In genomic region chr4:34960781-34961560, GRCm38 (mm10) we compare ENCODE assay signal across 10 mouse cellular contexts.
A peak's percentile ranks its signal among the peaks of the same experiment; 100 is the strongest.
DNase-seq lines count a peak whose midpoint lies in the region; ATAC-seq and TF ChIP-seq lines count a peak whose summit lies in the region.
"Had no signal": no experiment of that assay in that cellular context is flagged by ENCODE, and none has a peak within 500 bp of the region (broad histone marks: within the 10 kb centered on the region; RNA-seq: fewer than 3 reads in every experiment).

No protein-coding gene starts in this region.

- H3K4me3 ChIP-seq in embryonic facial prominence, embryonic 11.5 days (ENCODE audit: low read depth, low read length), result no peak overlapping the region
- no peak overlapping the region for H3K4me3 ChIP-seq in embryonic facial prominence, embryonic 10.5 days
- no peak overlapping the region for H3K4me3 ChIP-seq in kidney, adult 2 months (ENCODE audit: insufficient read depth, low read depth, low read length)
- no peak overlapping the region for H3K4me3 ChIP-seq in kidney, embryonic 15.5 days (replicated peaks)
- no peak overlapping the region for H3K4me3 ChIP-seq in midbrain, postnatal 0 days (ENCODE audit: low read depth, low read length)
- no peak overlapping the region for H3K4me3 ChIP-seq in midbrain, embryonic 16.5 days (ENCODE audit: low read depth, low read length)
- H3K4me3 ChIP-seq: megakaryocyte, embryonic 14.5 days had no signal

- H3K4me2 ChIP-seq in embryonic facial prominence, embryonic 11.5 days (ENCODE audit: low read depth, low read length), result no peak overlapping the region
- no peak overlapping the region for H3K4me2 ChIP-seq in kidney, embryonic 15.5 days
- no peak overlapping the region for H3K4me2 ChIP-seq in midbrain, postnatal 0 days (ENCODE audit: low read depth, low read length, poor library complexity, severe bottlenecking)
- H3K4me2 ChIP-seq in midbrain, embryonic 16.5 days (ENCODE audit: low read length), result no peak overlapping the region

- WGBS in embryonic facial prominence, embryonic 11.5 days, result 77% methylated on average over 15 of the region's 15 CpGs
- 76% methylated on average over 15 of the region's 15 CpGs for WGBS in embryonic facial prominence, embryonic 10.5 days
- WGBS in kidney, adult 2 months, result 65% methylated on average over 15 of the region's 15 CpGs
- WGBS in kidney, embryonic 15.5 days, result 73% methylated on average over 15 of the region's 15 CpGs
- WGBS in midbrain, postnatal 0 days, result 70% methylated on average over 15 of the region's 15 CpGs
- WGBS in midbrain, embryonic 16.5 days, result 74% methylated on average over 15 of the region's 15 CpGs

- no peak for ATAC-seq in embryonic facial prominence, embryonic 11.5 days (replicated peaks; ENCODE audit: insufficient number of reproducible peaks, low FRiP score, low TSS enrichment, low read depth)
- ATAC-seq in kidney, embryonic 15.5 days (replicated peaks; ENCODE audit: low FRiP score), result no peak
- no peak; the same call in 1 of the 2 replicates for ATAC-seq in midbrain, postnatal 0 days (ENCODE audit: low FRiP score)
- no peak; the same call in 1 of the 2 replicates for ATAC-seq in midbrain, embryonic 16.5 days

- H3K9ac ChIP-seq in embryonic facial prominence, embryonic 11.5 days (replicated peaks; ENCODE audit: low read length), result no peak overlapping the region
- H3K9ac ChIP-seq in kidney, embryonic 15.5 days, result no peak overlapping the region
- H3K9ac ChIP-seq in midbrain, postnatal 0 days (replicated peaks; ENCODE audit: low read length, poor library complexity, severe bottlenecking), result no peak overlapping the region
- H3K9ac ChIP-seq in midbrain, embryonic 16.5 days (ENCODE audit: low read depth, low read length), result no peak overlapping the region

- H3K36me3 ChIP-seq in embryonic facial prominence, embryonic 11.5 days (replicated peaks; ENCODE audit: control insufficient read depth, insufficient read depth, low read depth, low read length), result no peaks in the 10 kb centered on the region
- H3K36me3 ChIP-seq in embryonic facial prominence, embryonic 10.5 days (replicated peaks), result no peaks in the 10 kb centered on the region
- H3K36me3 ChIP-seq in kidney, adult 2 months (ENCODE audit: control insufficient read depth, insufficient read depth, low read length), result no peaks in the 10 kb centered on the region
- H3K36me3 ChIP-seq in kidney, embryonic 15.5 days, result no peaks in the 10 kb centered on the region
- no peaks in the 10 kb centered on the region for H3K36me3 ChIP-seq in midbrain, postnatal 0 days (ENCODE audit: insufficient read depth, low read length)
- H3K36me3 ChIP-seq in midbrain, embryonic 16.5 days (ENCODE audit: control insufficient read depth, insufficient read depth, low read length), result no peaks in the 10 kb centered on the region

- DNase-seq in embryonic facial prominence, embryonic 11.5 days (ENCODE audit: low spot score), result peak; percentile 43
- no peak for DNase-seq in embryonic facial prominence, embryonic 10.5 days (ENCODE audit: low spot score)
- peak; percentile 53 for DNase-seq in kidney, adult 2 months
- peak; percentile 71 for DNase-seq in midbrain, postnatal 0 days (ENCODE audit: low spot score)
- peak; percentile 40 for DNase-seq in retina, postnatal 1 day
- no peak for DNase-seq in cerebellum, postnatal 36 days
- DNase-seq: cerebellum, adult 9-10 months had no signal

- H3K4me1 ChIP-seq in embryonic facial prominence, embryonic 11.5 days (ENCODE audit: control insufficient read depth, insufficient read depth, low read length), result no peaks in the 10 kb centered on the region
- H3K4me1 ChIP-seq in embryonic facial prominence, embryonic 10.5 days, result peaks cover 3% of the 10 kb centered on the region; the same call in 1 of the 2 replicates
- no peaks in the 10 kb centered on the region for H3K4me1 ChIP-seq in kidney, adult 2 months (ENCODE audit: control insufficient read depth, insufficient read depth, low read length)
- peaks cover 14% of the 10 kb centered on the region for H3K4me1 ChIP-seq in kidney, embryonic 15.5 days
- H3K4me1 ChIP-seq in midbrain, postnatal 0 days (ENCODE audit: insufficient read depth, low read length), result no peaks in the 10 kb centered on the region
- no peaks in the 10 kb centered on the region for H3K4me1 ChIP-seq in midbrain, embryonic 16.5 days (ENCODE audit: control insufficient read depth, insufficient read depth, low read length)
- H3K4me1 ChIP-seq: megakaryocyte, embryonic 14.5 days had no signal

- no peak for TF ChIP-seq POLR2A in kidney, adult 2 months (IDR thresholded peaks at IDR 0.05; ENCODE audit: low read depth, low read length)

- no peak overlapping the region for H3K27ac ChIP-seq in embryonic facial prominence, embryonic 11.5 days (replicated peaks; ENCODE audit: low read depth, low read length)
- H3K27ac ChIP-seq in embryonic facial prominence, embryonic 10.5 days (replicated peaks), result no peak overlapping the region
- no peak overlapping the region for H3K27ac ChIP-seq in kidney, adult 2 months (ENCODE audit: insufficient read depth, low read depth, low read length)
- H3K27ac ChIP-seq in kidney, embryonic 15.5 days, result no peak overlapping the region
- no peak overlapping the region for H3K27ac ChIP-seq in midbrain, postnatal 0 days (ENCODE audit: low read depth, low read length)
- H3K27ac ChIP-seq in midbrain, embryonic 16.5 days (ENCODE audit: low read length), result no peak overlapping the region

- H3K9me3 ChIP-seq in embryonic facial prominence, embryonic 11.5 days (replicated peaks; ENCODE audit: control insufficient read depth, low read length), result no peaks in the 10 kb centered on the region
- no peaks in the 10 kb centered on the region for H3K9me3 ChIP-seq in embryonic facial prominence, embryonic 10.5 days
- H3K9me3 ChIP-seq in kidney, embryonic 15.5 days (replicated peaks), result no peaks in the 10 kb centered on the region
- no peaks in the 10 kb centered on the region for H3K9me3 ChIP-seq in midbrain, postnatal 0 days (ENCODE audit: low read length)
- H3K9me3 ChIP-seq in midbrain, embryonic 16.5 days (replicated peaks; ENCODE audit: control insufficient read depth, low read length, poor library complexity, severe bottlenecking), result no peaks in the 10 kb centered on the region
- H3K9me3 ChIP-seq: megakaryocyte, embryonic 14.5 days had no signal

- TF ChIP-seq CTCF in kidney, adult 2 months (conservative IDR thresholded peaks at IDR 0.05; ENCODE audit: insufficient read depth, insufficient read length, low read depth, low read length), result peak; percentile 34; the same call in 1 of the 2 replicates
- peak; percentile 84 for TF ChIP-seq CTCF in midbrain, postnatal 0 days (IDR thresholded peaks at IDR 0.05)

- H3K27me3 ChIP-seq in embryonic facial prominence, embryonic 11.5 days (ENCODE audit: control insufficient read depth, insufficient read depth, low read length), result no peaks in the 10 kb centered on the region
- H3K27me3 ChIP-seq in embryonic facial prominence, embryonic 10.5 days (replicated peaks; ENCODE audit: low read depth, poor library complexity, severe bottlenecking), result no peaks in the 10 kb centered on the region
- no peaks in the 10 kb centered on the region for H3K27me3 ChIP-seq in kidney, adult 2 months (replicated peaks; ENCODE audit: control insufficient read depth, insufficient read depth, low read length)
- 0 out of 2 replicates have a peak, but pooled peaks cover 3% of the 10 kb centered on the region for H3K27me3 ChIP-seq in kidney, embryonic 15.5 days
- H3K27me3 ChIP-seq in midbrain, postnatal 0 days (ENCODE audit: insufficient read depth, low read length), result no peaks in the 10 kb centered on the region
- H3K27me3 ChIP-seq in midbrain, embryonic 16.5 days (ENCODE audit: control insufficient read depth, insufficient read depth, low read depth, low read length), result no peaks in the 10 kb centered on the region
- H3K27me3 ChIP-seq: megakaryocyte, embryonic 14.5 days had no signal

Comparison
In these comparisons a context has a peak if more than half of its experiments do, and no peak if none do; other contexts are left out.
1. DNase-seq: peak in embryonic facial prominence, embryonic 11.5 days (single experiment), kidney, adult 2 months (single experiment), midbrain, postnatal 0 days (single experiment) and retina, postnatal 1 day (single experiment); none in embryonic facial prominence, embryonic 10.5 days (single experiment) and cerebellum, postnatal 36 days (0 of 2).